Mouse (Mus musculus) liver, embryonic 12.5 days (tissue): Measurements from ENCODE around the gene Ank2. TPM values are rescaled to one million over a fixed set of nuclear protein-coding genes. Genes with fewer than 3 reads are reported as not detected.

Experiments used
- ATAC-seq: fragments of 200-750 bp; cut with Nextera tagmentation; 2 replicates; pipeline ENCODE4 v1.8.0; 2017; ENCODE audit warnings: moderate number of reproducible peaks, mild to moderate bottlenecking, moderate library complexity
- H3K27ac ChIP-seq: fragments of 300-500 bp; sonication (generic); 2 replicates; pipeline ENCODE4 v1.5.1; 2016; ENCODE audit warnings: mild to moderate bottlenecking
- H3K27me3 ChIP-seq: fragments of 300-500 bp; sonication (generic); replicated peaks from 2 replicates; pipeline ENCODE4 v1.6.1; 2016; ENCODE audit warnings: mild to moderate bottlenecking, moderate library complexity
- H3K36me3 ChIP-seq: fragments of 300-500 bp; sonication (generic); 2 replicates; pipeline ENCODE4 v1.6.1; 2016; ENCODE audit warnings: mild to moderate bottlenecking, moderate library complexity
- H3K4me1 ChIP-seq: fragments of 300-500 bp; sonication (generic); 2 replicates; pipeline ENCODE4 v1.6.1; 2016
- H3K4me2 ChIP-seq: fragments of 300-500 bp; sonication (generic); 2 replicates; pipeline ENCODE4 v1.6.1; 2016; ENCODE audit warnings: mild to moderate bottlenecking, moderate library complexity
- H3K4me3 ChIP-seq: fragments of 300-500 bp; sonication (generic); 2 replicates; pipeline ENCODE4 v1.5.1; 2016; ENCODE audit warnings: mild to moderate bottlenecking, moderate library complexity
- H3K9ac ChIP-seq: fragments of 300-500 bp; sonication (generic); 2 replicates; pipeline ENCODE4 v1.6.1; 2016; ENCODE audit warnings: mild to moderate bottlenecking, moderate library complexity
- H3K9me3 ChIP-seq: fragments of 300-500 bp; sonication (generic); replicated peaks from 2 replicates; pipeline ENCODE4 v1.6.1; 2016; ENCODE audit warnings: mild to moderate bottlenecking, moderate library complexity
- WGBS: fragments of 180-500 bp; shearing (Covaris S2); methylation state at CpG from one replicate; pipeline ENCODE4 v1.1.7; 2016; ENCODE audit not compliant: insufficient replicate concordance; 5-methylcytosine and 5-hydroxymethylcytosine counted together
- polyA plus RNA-seq: library from polyadenylated mRNA; unstranded; fragments of >200 nt; fragmentation: Nextera tagmentation; extraction: Ambion mirVana; gene quantifications from 2 replicates; pipeline ENCODE4 v1.2.1, GENCODE M21; 2016

Gene Ank2
- polyA plus RNA-seq, 1 experiment from 2014 or later: 9.0 TPM

GRCm38 (mm10) chr3:126989936-126990335 is 509.2 kb downstream of the Ank2 start:
- H3K9ac ChIP-seq: no peak overlapping the region
- no peak overlapping the region for H3K4me2 ChIP-seq
- 68% methylated on average over 3 of the region's 3 CpGs for WGBS
- H3K9me3 ChIP-seq: no peaks in the 10 kb centered on the region
- no peak for ATAC-seq
- no peak overlapping the region for H3K27ac ChIP-seq
- H3K36me3 ChIP-seq: no peaks in the 10 kb centered on the region
- H3K4me1 ChIP-seq: no peaks in the 10 kb centered on the region
- H3K4me3 ChIP-seq: no peak overlapping the region
- no peaks in the 10 kb centered on the region for H3K27me3 ChIP-seq

GRCm38 (mm10) chr3:126986687-126987086 is 512.5 kb downstream of the Ank2 start:
- ATAC-seq: no peak
- no peaks in the 10 kb centered on the region for H3K4me1 ChIP-seq
- WGBS: 54% methylated on average over 3 of the region's 3 CpGs
- H3K4me2 ChIP-seq: no peak overlapping the region
- H3K9ac ChIP-seq: no peak overlapping the region
- H3K9me3 ChIP-seq: no peaks in the 10 kb centered on the region
- H3K27ac ChIP-seq: no peak overlapping the region
- no peak overlapping the region for H3K4me3 ChIP-seq
- no peaks in the 10 kb centered on the region for H3K36me3 ChIP-seq
- H3K27me3 ChIP-seq: no peaks in the 10 kb centered on the region

- no peak for ATAC-seq
- Histone ChIP-seq H3K4me2 (no peak overlapping the region), H3K9ac (no peak overlapping the region), H3K27ac (no peak overlapping the region), H3K4me3 (no peak overlapping the region), H3K4me1 (no peaks in the 10 kb centered on the region), H3K9me3 (no peaks in the 10 kb centered on the region), H3K27me3 (no peaks in the 10 kb centered on the region), H3K36me3 (no peaks in the 10 kb centered on the region)
- WGBS: 74% methylated on average over 5 of the region's 5 CpGs
These were observed 516.3 kb downstream of the Ank2 start for GRCm38 (mm10) chr3:126982814-126983213.

GRCm38 (mm10) chr3:126981163-126981562 is 518.0 kb downstream of the Ank2 start:
- no peaks in the 10 kb centered on the region for H3K4me1 ChIP-seq
- H3K27me3 ChIP-seq: no peaks in the 10 kb centered on the region
- no peak overlapping the region for H3K4me2 ChIP-seq
- no peaks in the 10 kb centered on the region for H3K9me3 ChIP-seq
- H3K27ac ChIP-seq: no peak overlapping the region
- H3K4me3 ChIP-seq: no peak overlapping the region
- WGBS: 78% methylated on average over 3 of the region's 3 CpGs
- no peak overlapping the region for H3K9ac ChIP-seq
- no peaks in the 10 kb centered on the region for H3K36me3 ChIP-seq
- no peak for ATAC-seq

- no peaks in the 10 kb centered on the region for H3K4me1 ChIP-seq
- H3K4me2 ChIP-seq: no peak overlapping the region
- H3K9ac ChIP-seq: no peak overlapping the region
- no peaks in the 10 kb centered on the region for H3K9me3 ChIP-seq
- no peak overlapping the region for H3K4me3 ChIP-seq
- WGBS: 87% methylated on average over 3 of the region's 3 CpGs
- ATAC-seq: no peak
- H3K36me3 ChIP-seq: no peaks in the 10 kb centered on the region
- no peaks in the 10 kb centered on the region for H3K27me3 ChIP-seq
- H3K27ac ChIP-seq: no peak overlapping the region
These were observed 519.5 kb downstream of the Ank2 start for GRCm38 (mm10) chr3:126979635-126980034.

GRCm38 (mm10) chr3:126978768-126979410 is 520.3 kb downstream of the Ank2 start:
- 54% methylated on average over 11 of the region's 11 CpGs for WGBS
- H3K36me3 ChIP-seq: no peaks in the 10 kb centered on the region
- H3K4me2 ChIP-seq: no peak overlapping the region
- H3K9ac ChIP-seq: no peak overlapping the region
- H3K9me3 ChIP-seq: no peaks in the 10 kb centered on the region
- H3K4me3 ChIP-seq: no peak overlapping the region
- no peaks in the 10 kb centered on the region for H3K4me1 ChIP-seq
- no peak for ATAC-seq
- no peak overlapping the region for H3K27ac ChIP-seq
- H3K27me3 ChIP-seq: no peaks in the 10 kb centered on the region

- ATAC-seq: no peak
- H3K4me1 ChIP-seq: no peaks in the 10 kb centered on the region
- no peak overlapping the region for H3K4me2 ChIP-seq
- H3K36me3 ChIP-seq: no peaks in the 10 kb centered on the region
- no peak overlapping the region for H3K27ac ChIP-seq
- no peaks in the 10 kb centered on the region for H3K9me3 ChIP-seq
- no peaks in the 10 kb centered on the region for H3K27me3 ChIP-seq
- 68% methylated on average over 6 of the region's 6 CpGs for WGBS
- no peak overlapping the region for H3K9ac ChIP-seq
- H3K4me3 ChIP-seq: no peak overlapping the region
These were observed 521.8 kb downstream of the Ank2 start for GRCm38 (mm10) chr3:126977399-126977798.

GRCm38 (mm10) chr3:126976793-126977192 is 522.4 kb downstream of the Ank2 start:
- Histone ChIP-seq H3K4me1 (no peaks in the 10 kb centered on the region), H3K4me3 (no peak overlapping the region), H3K36me3 (no peaks in the 10 kb centered on the region), H3K9me3 (no peaks in the 10 kb centered on the region), H3K9ac (no peak overlapping the region), H3K27me3 (no peaks in the 10 kb centered on the region), H3K4me2 (no peak overlapping the region), H3K27ac (no peak overlapping the region)
- ATAC-seq: no peak
- 83% methylated on average over 16 of the region's 16 CpGs for WGBS

- H3K9me3 ChIP-seq: no peaks in the 10 kb centered on the region
- no peak for ATAC-seq
- H3K27ac ChIP-seq: no peak overlapping the region
- no peaks in the 10 kb centered on the region for H3K36me3 ChIP-seq
- no peaks in the 10 kb centered on the region for H3K27me3 ChIP-seq
- H3K4me1 ChIP-seq: no peaks in the 10 kb centered on the region
- H3K9ac ChIP-seq: no peak overlapping the region
- H3K4me3 ChIP-seq: no peak overlapping the region
- WGBS: 64% methylated on average over 5 of the region's 5 CpGs
- H3K4me2 ChIP-seq: no peak overlapping the region
These were observed 523.7 kb downstream of the Ank2 start for GRCm38 (mm10) chr3:126975409-126975808.

GRCm38 (mm10) chr3:126973551-126973950 is 525.6 kb downstream of the Ank2 start:
- Histone ChIP-seq H3K27me3 (no peaks in the 10 kb centered on the region), H3K27ac (no peak overlapping the region), H3K9ac (no peak overlapping the region), H3K9me3 (no peaks in the 10 kb centered on the region), H3K4me1 (no peaks in the 10 kb centered on the region), H3K4me3 (no peak overlapping the region), H3K4me2 (no peak overlapping the region), H3K36me3 (no peaks in the 10 kb centered on the region)
- no peak for ATAC-seq
- WGBS: 61% methylated on average over 2 of the region's 2 CpGs

GRCm38 (mm10) chr3:126971531-126971930 is 527.6 kb downstream of the Ank2 start:
- Histone ChIP-seq H3K4me2 (no peak overlapping the region), H3K4me1 (no peaks in the 10 kb centered on the region), H3K36me3 (no peaks in the 10 kb centered on the region), H3K9ac (no peak overlapping the region), H3K27ac (no peak overlapping the region), H3K4me3 (no peak overlapping the region), H3K27me3 (no peaks in the 10 kb centered on the region), H3K9me3 (no peaks in the 10 kb centered on the region)
- 74% methylated on average over 9 of the region's 9 CpGs for WGBS
- ATAC-seq: no peak

GRCm38 (mm10) chr3:126968721-126969120 is 530.4 kb downstream of the Ank2 start:
- Histone ChIP-seq H3K9me3 (no peaks in the 10 kb centered on the region), H3K36me3 (no peaks in the 10 kb centered on the region), H3K4me2 (no peak overlapping the region), H3K4me3 (no peak overlapping the region), H3K4me1 (no peaks in the 10 kb centered on the region), H3K9ac (no peak overlapping the region), H3K27ac (no peak overlapping the region), H3K27me3 (no peaks in the 10 kb centered on the region)
- no peak for ATAC-seq
- 93% methylated on average over 2 of the region's 2 CpGs for WGBS

- H3K27ac ChIP-seq: no peak overlapping the region
- no peak overlapping the region for H3K4me3 ChIP-seq
- H3K4me1 ChIP-seq: no peaks in the 10 kb centered on the region
- ATAC-seq: no peak
- H3K4me2 ChIP-seq: no peak overlapping the region
- no peak overlapping the region for H3K9ac ChIP-seq
- 55% methylated on average over 2 of the region's 2 CpGs for whole genome bisulfite sequencing
- H3K9me3 ChIP-seq: no peaks in the 10 kb centered on the region
- H3K27me3 ChIP-seq: no peaks in the 10 kb centered on the region
- no peaks in the 10 kb centered on the region for H3K36me3 ChIP-seq
These were observed 533.4 kb downstream of the Ank2 start for GRCm38 (mm10) chr3:126965767-126966166.
